ENCODE assay signal across 9 mouse cellular contexts in genomic region chr14:77195314-77196020, GRCm38 (mm10). TPM values are rescaled to one million over a fixed set of nuclear protein-coding genes. Genes with fewer than 3 reads are reported as not detected.
DNase-seq lines count a peak whose midpoint lies in the region; ATAC-seq and TF ChIP-seq lines count a peak whose summit lies in the region.
"Had no signal": no experiment of that assay in that cellular context is flagged by ENCODE, and none has a peak within 500 bp of the region (broad histone marks: within the 10 kb centered on the region; RNA-seq: fewer than 3 reads in every experiment).

No protein-coding gene starts in this region.

- H3K27ac ChIP-seq in heart, embryonic 10.5 days = no peak overlapping the region
- no peak overlapping the region for H3K27ac ChIP-seq in hindbrain, embryonic 11.5 days (ENCODE audit: low read depth, low read length)
- no peak overlapping the region for H3K27ac ChIP-seq in gastrocnemius, adult 2 months

- no peaks in the 10 kb centered on the region for H3K4me1 ChIP-seq in heart, embryonic 10.5 days
- no peaks in the 10 kb centered on the region for H3K4me1 ChIP-seq in hindbrain, embryonic 11.5 days (replicated peaks; ENCODE audit: control insufficient read depth, insufficient read depth, low read length)

- H3K36me3 ChIP-seq in heart, embryonic 10.5 days = no peaks in the 10 kb centered on the region
- no peaks in the 10 kb centered on the region for H3K36me3 ChIP-seq in hindbrain, embryonic 11.5 days (ENCODE audit: control insufficient read depth, insufficient read depth, low read length)

- H3K27me3 ChIP-seq in heart, embryonic 10.5 days (ENCODE audit: insufficient read depth, poor library complexity, severe bottlenecking) = no peaks in the 10 kb centered on the region
- H3K27me3 ChIP-seq in hindbrain, embryonic 11.5 days (ENCODE audit: control insufficient read depth, insufficient read depth, low read length) = no peaks in the 10 kb centered on the region

- TF ChIP-seq CTCF in gastrocnemius, adult 2 months (IDR thresholded peaks at IDR 0.05) = no peak

- DNase-seq in heart, postnatal 10 days = peak; percentile 3 to 20
- DNase-seq in heart, embryonic 10.5 days (ENCODE audit: low spot score) = no peak
- peak; percentile 12 to 44 for DNase-seq in adrenal gland, postnatal 36 days
- DNase-seq in hindbrain, embryonic 11.5 days (ENCODE audit: low spot score) = peak; percentile 42
- DNase-seq in neural tube, embryonic 10.5 days (ENCODE audit: extremely low spot score, low spot score) = peak; percentile 54
- DNase-seq in thymus, postnatal 14 days = no peak
- no peak for DNase-seq in gastrocnemius, postnatal 14 days
- DNase-seq in gastrocnemius, adult 2 months = no peak
- DNase-seq: liver, postnatal 0 days had no signal

- WGBS in heart, embryonic 10.5 days = 61% methylated on average over 18 of the region's 18 CpGs
- WGBS in hindbrain, embryonic 11.5 days = 56% methylated on average over 18 of the region's 18 CpGs

- no peak overlapping the region for H3K4me2 ChIP-seq in hindbrain, embryonic 11.5 days (replicated peaks; ENCODE audit: low read depth, low read length)

- intact Hi-C loops in heart, postnatal 10 days (cut with DNase I) = no loop called here
- intact Hi-C loops in gastrocnemius, postnatal 14 days (cut with DNase I; ENCODE audit: low total_unique reads) = no loop called here
- intact Hi-C loops in gastrocnemius, adult 2 months (cut with DNase I) = no loop called here

- H3K9ac ChIP-seq in hindbrain, embryonic 11.5 days (ENCODE audit: low read depth, low read length) = no peak overlapping the region
- H3K9ac ChIP-seq: liver, postnatal 0 days had no signal

- H3K4me3 ChIP-seq in heart, embryonic 10.5 days = no peak overlapping the region
- H3K4me3 ChIP-seq in hindbrain, embryonic 11.5 days (ENCODE audit: low read depth, low read length) = no peak overlapping the region
- H3K4me3 ChIP-seq in gastrocnemius, adult 2 months = no peak overlapping the region

- H3K9me3 ChIP-seq in heart, embryonic 10.5 days = no peaks in the 10 kb centered on the region
- H3K9me3 ChIP-seq in hindbrain, embryonic 11.5 days (ENCODE audit: control insufficient read depth, low read length) = no peaks in the 10 kb centered on the region

- ATAC-seq in hindbrain, embryonic 11.5 days (ENCODE audit: low FRiP score) = no peak
- ATAC-seq: liver, postnatal 0 days had no signal

RNA-seq across cellular contexts. Expression of gene Enox1, which starts 38.9 kb away (rescaled TPM):
- total RNA-seq in heart, postnatal 10 days (2021) = 1 to 10 TPM; 2.0 to 2.2 TPM
- 4.4 and 5.8 TPM in 2 replicates for polyA plus RNA-seq in heart, embryonic 10.5 days (2016; fragmentation: Nextera tagmentation; extraction: Ambion mirVana)
- 1 to 10 TPM; 3.8 to 4.2 TPM for total RNA-seq in adrenal gland, postnatal 36 days (2021)
- 17.3 and 18.3 TPM in 2 replicates for polyA plus RNA-seq in hindbrain, embryonic 11.5 days (2014; fragmentation: Nextera tagmentation; extraction: Ambion mirVana)
- 1 to 10 TPM; 1.6 to 1.8 TPM for total RNA-seq in gastrocnemius, postnatal 14 days (2021)
- 1 to 10 TPM in 1 of 2 experiments, under 1 TPM in 1; 0.48 to 1.1 TPM for total RNA-seq in gastrocnemius, adult 2 months (2021)

Comparison
In these comparisons a context has a peak if more than half of its experiments do, and no peak if none do; other contexts are left out.
1. DNase-seq: peak in heart, postnatal 10 days (2 of 2), adrenal gland, postnatal 36 days (2 of 2), hindbrain, embryonic 11.5 days (single experiment) and neural tube, embryonic 10.5 days (single experiment); none in heart, embryonic 10.5 days (single experiment), thymus, postnatal 14 days (single experiment), gastrocnemius, postnatal 14 days (single experiment) and gastrocnemius, adult 2 months (single experiment).